Mouse (Mus musculus): ENCODE measurements around the gene Parp9. TPM values are rescaled to one million over a fixed set of nuclear protein-coding genes. Genes with fewer than 3 reads are reported as not detected.
"Not testable (repeated sequence)": the region's sequence is repeated elsewhere in the genome, so short reads cannot be mapped to it uniquely, and the experiment has no call there.

Gene Parp9
- 8.8 and 11.1 TPM in 2 replicates for polyA plus RNA-seq (2015; fragmentation: Nextera tagmentation; extraction: Ambion mirVana)

DNA sequence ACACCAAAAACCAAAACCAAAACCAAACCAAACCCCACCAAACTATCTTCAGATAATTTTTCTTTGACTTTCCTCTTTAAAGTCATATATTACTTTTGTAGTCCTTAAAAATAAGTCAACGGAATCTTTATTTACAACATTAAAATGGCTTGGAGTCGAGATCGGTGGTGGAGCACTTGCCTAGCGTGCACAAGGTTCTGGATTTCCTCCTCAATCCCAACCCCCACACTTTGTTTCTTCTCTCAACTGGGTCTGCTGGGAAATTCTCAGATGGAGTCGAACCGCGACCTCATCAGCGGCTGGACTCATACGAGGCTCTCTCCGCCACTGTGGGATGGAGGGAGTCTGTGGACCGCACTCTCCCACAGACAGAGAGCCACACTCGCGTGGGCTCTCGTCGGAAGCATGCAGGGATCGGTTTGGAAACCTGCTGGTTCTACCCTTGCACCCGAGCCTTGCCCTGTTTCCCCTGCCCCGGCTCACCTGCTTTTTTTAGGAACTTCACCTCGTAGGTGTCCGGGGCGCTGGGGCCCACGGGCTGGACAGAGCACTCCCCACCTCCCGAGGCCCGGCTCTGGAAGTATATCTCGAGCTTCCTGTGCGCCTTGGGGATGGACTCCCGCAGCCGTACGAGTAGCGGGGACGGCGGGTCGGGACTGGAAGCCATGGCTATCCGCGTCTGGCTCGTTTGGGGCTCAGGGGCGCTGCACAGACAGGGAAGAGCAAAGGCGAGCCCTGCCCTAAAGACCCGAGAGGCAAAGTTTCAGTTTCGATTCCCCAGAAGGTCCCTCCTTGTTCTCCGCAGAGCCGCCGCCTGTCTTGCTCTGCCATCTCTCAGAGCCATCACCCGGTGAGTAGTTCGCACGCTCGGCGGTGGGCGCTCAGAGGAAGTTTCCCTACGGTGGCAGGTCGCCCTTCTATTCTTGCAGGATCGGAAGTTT lies at the start of gene Parp9, which contains the start of gene Dtx3l:
Parp9 (plus strand) TSS at position 260 of the 941 bp plus-strand sequence.
Dtx3l (minus strand) TSS at position 941 of the 941 bp plus-strand sequence.
- peak within 1 kb of the TSS; percentile 94 for H3K4me2 ChIP-seq (ENCODE audit: low read depth, low read length)
- H3K27me3 ChIP-seq (ENCODE audit: control insufficient read depth, insufficient read depth, low read depth, low read length), result no peaks in the 10 kb centered on the region
- peak within 1 kb of the TSS; percentile 81 for H3K4me3 ChIP-seq (ENCODE audit: low read length)
- H3K27ac ChIP-seq (ENCODE audit: low read length), result peak within 1 kb of the TSS; percentile 68
- peak within 1 kb of the TSS; percentile 84 for H3K9ac ChIP-seq (ENCODE audit: low read length)
- peak; percentile 61 for ATAC-seq (ENCODE audit: low read depth)
- WGBS, result under 1% methylated on average over 52 of the region's 52 CpGs
- no peaks in the 10 kb centered on the region for H3K9me3 ChIP-seq (ENCODE audit: control insufficient read depth, low read length)
- peaks cover 3% of the 10 kb centered on the region; the same call in 1 of the 2 replicates for H3K36me3 ChIP-seq (ENCODE audit: control insufficient read depth, insufficient read depth, low read length)
- peaks cover 3% of the 10 kb centered on the region for H3K4me1 ChIP-seq (replicated peaks; ENCODE audit: control insufficient read depth, insufficient read depth, low read length)

DNA sequence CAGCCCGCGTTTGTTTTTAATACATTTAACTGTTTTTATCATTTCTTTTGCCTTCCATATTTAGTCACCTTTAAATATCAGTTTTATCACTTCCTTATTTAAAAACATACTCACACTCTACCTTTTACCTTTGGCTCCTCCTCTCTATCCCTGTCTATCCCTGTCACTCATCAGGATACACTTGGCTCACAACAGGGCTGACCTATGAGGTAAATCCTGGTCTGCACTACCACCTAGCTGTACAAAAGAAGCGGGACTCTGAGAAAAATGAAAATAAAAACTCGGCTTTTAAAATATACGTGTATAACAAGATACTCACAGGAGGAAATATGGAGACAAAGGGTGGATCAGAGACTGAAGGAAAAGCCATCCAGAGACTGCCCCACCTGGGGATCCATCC lies 49.4 kb upstream of the Parp9 start:
- Histone ChIP-seq H3K4me3 (ENCODE audit: low read length) (no peak overlapping the region), H3K36me3 (ENCODE audit: control insufficient read depth, insufficient read depth, low read length) (no peaks in the 10 kb centered on the region), H3K9me3 (ENCODE audit: control insufficient read depth, low read length) (no peaks in the 10 kb centered on the region), H3K27me3 (ENCODE audit: control insufficient read depth, insufficient read depth, low read depth, low read length) (no peaks in the 10 kb centered on the region), H3K27ac (ENCODE audit: low read length) (no peak overlapping the region), H3K4me2 (ENCODE audit: low read depth, low read length) (no peak overlapping the region), H3K9ac (ENCODE audit: low read length) (no peak overlapping the region), H3K4me1 (replicated peaks; ENCODE audit: control insufficient read depth, insufficient read depth, low read length) (no peaks in the 10 kb centered on the region)
- 79% methylated on average over 5 of the region's 5 CpGs for WGBS
- ATAC-seq (ENCODE audit: low read depth), result no peak

DNA sequence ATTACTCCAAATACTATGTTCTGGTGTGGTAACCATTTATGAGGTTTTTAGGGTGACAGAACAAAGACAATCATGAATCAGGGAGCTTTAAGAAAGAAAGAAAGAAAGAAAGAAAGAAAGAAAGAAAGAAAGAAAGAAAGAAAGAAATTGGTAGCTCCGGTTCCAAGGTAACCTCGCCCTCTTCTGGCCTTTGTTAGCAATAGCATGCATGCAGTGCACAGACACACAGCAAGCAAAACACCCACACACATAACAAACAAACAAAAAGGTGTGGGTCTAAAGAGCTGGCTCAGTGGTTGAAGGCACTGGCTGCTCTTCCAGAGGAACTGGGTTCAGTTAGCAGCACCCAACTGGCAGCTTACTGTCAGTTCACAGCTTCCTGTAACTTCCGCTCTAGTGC lies 47.6 kb upstream of the Parp9 start:
- Histone ChIP-seq H3K36me3 (ENCODE audit: control insufficient read depth, insufficient read depth, low read length) (no peaks in the 10 kb centered on the region), H3K27me3 (ENCODE audit: control insufficient read depth, insufficient read depth, low read depth, low read length) (no peaks in the 10 kb centered on the region), H3K4me1 (replicated peaks; ENCODE audit: control insufficient read depth, insufficient read depth, low read length) (no peaks in the 10 kb centered on the region), H3K4me3 (ENCODE audit: low read length) (no peak overlapping the region), H3K9me3 (ENCODE audit: control insufficient read depth, low read length) (no peaks in the 10 kb centered on the region), H3K9ac (ENCODE audit: low read length) (no peak overlapping the region), H3K4me2 (ENCODE audit: low read depth, low read length) (no peak overlapping the region), H3K27ac (ENCODE audit: low read length) (no peak overlapping the region)
- no peak for ATAC-seq (ENCODE audit: low read depth)
- 75% methylated on average over 3 of the region's 3 CpGs for WGBS

DNA sequence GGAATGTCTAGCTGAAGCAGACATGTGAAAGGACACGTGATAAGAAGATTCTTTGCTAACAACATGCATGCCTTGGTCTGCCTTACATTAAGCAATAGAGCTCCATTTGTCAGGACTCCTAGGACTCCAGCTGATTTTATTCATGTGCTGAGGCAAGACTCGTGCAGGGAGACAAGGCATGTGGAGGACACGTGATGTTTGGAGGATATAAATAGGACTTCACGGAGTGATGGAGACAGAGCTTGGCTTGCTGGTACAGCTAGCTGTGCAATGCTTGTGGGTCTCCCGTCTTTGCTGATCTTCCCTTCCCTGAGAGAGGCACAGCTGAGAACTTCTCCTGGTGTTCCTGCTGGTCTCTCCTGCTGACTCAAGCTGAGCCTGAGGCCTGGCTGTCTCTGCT lies 46.7 kb upstream of the Parp9 start:
- not testable (repeated sequence) for H3K9me3 ChIP-seq (ENCODE audit: control insufficient read depth, low read length); ATAC-seq (ENCODE audit: low read depth); H3K4me1 ChIP-seq (replicated peaks; ENCODE audit: control insufficient read depth, insufficient read depth, low read length); H3K4me2 ChIP-seq (ENCODE audit: low read depth, low read length); H3K27ac ChIP-seq (ENCODE audit: low read length); H3K36me3 ChIP-seq (ENCODE audit: control insufficient read depth, insufficient read depth, low read length); H3K27me3 ChIP-seq (ENCODE audit: control insufficient read depth, insufficient read depth, low read depth, low read length); H3K4me3 ChIP-seq (ENCODE audit: low read length); H3K9ac ChIP-seq (ENCODE audit: low read length)
- WGBS, result 62% methylated on average over 5 of the region's 5 CpGs

DNA sequence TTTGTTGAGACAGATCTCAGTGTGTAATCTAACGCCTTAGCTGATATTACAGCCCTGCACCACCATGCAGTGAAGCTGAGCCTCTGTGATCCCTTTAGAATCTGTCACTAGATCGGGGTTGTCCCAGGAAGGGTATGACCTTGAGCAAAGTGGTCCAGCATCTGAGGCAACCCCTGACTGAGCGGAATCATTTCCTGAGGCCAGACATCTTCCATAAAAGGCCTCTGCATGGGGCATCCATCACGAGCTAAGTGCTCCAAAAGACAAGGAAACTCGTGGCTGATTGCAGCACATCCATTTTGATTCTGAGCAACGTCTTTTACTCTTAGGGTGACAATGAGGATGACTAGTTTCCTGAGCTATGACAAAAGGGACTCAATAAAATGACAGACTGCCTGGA lies 43.3 kb upstream of the Parp9 start:
- H3K27ac ChIP-seq (ENCODE audit: low read length), result no peak overlapping the region
- ATAC-seq (ENCODE audit: low read depth), result no peak
- no peaks in the 10 kb centered on the region for H3K27me3 ChIP-seq (ENCODE audit: control insufficient read depth, insufficient read depth, low read depth, low read length)
- H3K36me3 ChIP-seq (ENCODE audit: control insufficient read depth, insufficient read depth, low read length), result no peaks in the 10 kb centered on the region
- H3K4me2 ChIP-seq (ENCODE audit: low read depth, low read length), result no peak overlapping the region
- no peak overlapping the region for H3K4me3 ChIP-seq (ENCODE audit: low read length)
- no peak overlapping the region for H3K9ac ChIP-seq (ENCODE audit: low read length)
- 57% methylated on average over 6 of the region's 6 CpGs for WGBS
- no peaks in the 10 kb centered on the region for H3K9me3 ChIP-seq (ENCODE audit: control insufficient read depth, low read length)
- no peaks in the 10 kb centered on the region for H3K4me1 ChIP-seq (replicated peaks; ENCODE audit: control insufficient read depth, insufficient read depth, low read length)

DNA sequence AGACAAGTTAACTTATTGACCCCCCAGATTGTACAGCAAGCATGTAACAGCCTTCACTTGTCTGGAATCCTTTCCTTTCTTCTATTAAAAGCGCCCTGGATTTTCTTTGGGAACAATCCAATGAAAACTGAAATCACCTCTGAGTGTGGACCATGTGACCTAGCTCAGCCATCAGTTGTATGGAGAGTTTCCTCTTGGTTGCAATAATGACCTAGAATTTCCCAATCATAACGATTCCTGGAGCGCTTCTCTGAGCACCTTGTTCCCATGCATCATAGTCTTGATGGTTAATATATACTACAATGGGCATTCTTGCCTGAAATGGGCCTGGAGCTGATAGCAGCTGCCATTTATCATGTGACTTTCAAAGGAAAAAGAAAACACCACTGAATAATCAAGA lies 37.7 kb upstream of the Parp9 start:
- no peak for ATAC-seq (ENCODE audit: low read depth)
- H3K4me2 ChIP-seq (ENCODE audit: low read depth, low read length), result no peak overlapping the region
- H3K36me3 ChIP-seq (ENCODE audit: control insufficient read depth, insufficient read depth, low read length), result no peaks in the 10 kb centered on the region
- H3K9me3 ChIP-seq (ENCODE audit: control insufficient read depth, low read length), result no peaks in the 10 kb centered on the region
- H3K27ac ChIP-seq (ENCODE audit: low read length), result no peak overlapping the region
- 74% methylated on average over 3 of the region's 3 CpGs for WGBS
- no peaks in the 10 kb centered on the region for H3K27me3 ChIP-seq (ENCODE audit: control insufficient read depth, insufficient read depth, low read depth, low read length)
- no peaks in the 10 kb centered on the region for H3K4me1 ChIP-seq (replicated peaks; ENCODE audit: control insufficient read depth, insufficient read depth, low read length)
- H3K4me3 ChIP-seq (ENCODE audit: low read length), result no peak overlapping the region
- H3K9ac ChIP-seq (ENCODE audit: low read length), result no peak overlapping the region

DNA sequence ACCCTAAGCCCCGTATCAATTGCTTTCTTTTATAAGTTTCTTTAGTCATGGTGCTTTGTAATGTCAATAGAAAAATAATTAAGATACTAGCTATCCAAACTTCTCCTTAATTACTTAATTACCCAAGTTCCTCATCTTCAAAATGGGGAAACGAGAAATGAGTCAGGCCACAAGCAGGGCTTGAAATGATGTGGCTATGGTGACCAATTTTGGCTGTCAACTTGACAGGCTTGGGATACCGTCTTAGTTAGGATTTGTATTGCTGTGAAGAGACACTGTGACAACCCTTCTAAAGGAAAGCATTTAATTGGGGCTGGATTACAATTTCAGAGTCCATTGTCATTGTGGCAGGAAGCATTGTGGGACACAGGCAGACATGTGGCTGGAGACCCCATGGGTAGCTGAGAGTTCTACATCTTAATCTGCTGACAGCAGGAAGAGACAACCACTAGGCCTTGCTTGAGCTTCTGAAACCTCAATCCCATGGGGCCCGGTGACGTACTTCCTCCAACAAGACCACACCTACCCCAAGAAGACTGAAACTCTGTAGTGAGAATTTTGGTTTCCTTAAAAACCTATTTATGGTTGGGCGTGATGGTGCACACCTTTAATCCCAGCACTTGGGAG lies 35.1 kb upstream of the Parp9 start:
- no peak overlapping the region for H3K4me2 ChIP-seq (ENCODE audit: low read depth, low read length)
- H3K9ac ChIP-seq (ENCODE audit: low read length), result no peak overlapping the region
- no peaks in the 10 kb centered on the region for H3K9me3 ChIP-seq (ENCODE audit: control insufficient read depth, low read length)
- ATAC-seq (ENCODE audit: low read depth), result no peak
- no peaks in the 10 kb centered on the region for H3K36me3 ChIP-seq (ENCODE audit: control insufficient read depth, insufficient read depth, low read length)
- no peak overlapping the region for H3K27ac ChIP-seq (ENCODE audit: low read length)
- no peaks in the 10 kb centered on the region for H3K27me3 ChIP-seq (ENCODE audit: control insufficient read depth, insufficient read depth, low read depth, low read length)
- no peak overlapping the region for H3K4me3 ChIP-seq (ENCODE audit: low read length)
- WGBS, result 86% methylated on average over 6 of the region's 6 CpGs
- H3K4me1 ChIP-seq (replicated peaks; ENCODE audit: control insufficient read depth, insufficient read depth, low read length), result no peaks in the 10 kb centered on the region

DNA sequence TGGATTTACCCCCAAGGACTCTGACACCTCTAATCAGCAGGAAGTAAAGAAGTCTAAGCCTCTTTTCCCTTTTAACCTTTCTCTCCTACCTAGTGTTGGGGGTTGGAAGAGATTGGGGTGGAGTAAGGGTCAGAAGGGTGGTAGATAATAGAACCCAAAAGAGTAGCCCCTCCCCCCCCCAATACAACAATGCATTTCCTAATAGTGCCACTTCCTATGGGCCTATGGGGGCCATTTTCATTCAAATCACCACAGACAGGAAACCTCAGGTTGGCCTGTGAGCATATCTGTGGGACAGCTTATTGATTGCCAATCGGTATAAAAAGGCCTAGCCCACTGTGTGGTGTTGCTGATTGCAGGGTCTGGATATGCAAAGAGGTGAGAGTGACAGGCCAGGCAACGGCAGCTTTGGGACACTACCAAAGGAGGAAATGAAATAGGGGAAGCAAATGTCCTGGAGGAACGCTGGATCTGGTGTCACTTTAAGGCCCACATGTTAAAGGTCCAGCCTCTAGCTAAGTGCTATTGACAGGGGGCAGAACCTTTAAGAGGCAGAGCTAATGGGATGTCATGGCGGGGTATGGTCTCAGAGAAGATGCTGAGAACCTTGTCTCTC lies 34.0 kb upstream of the Parp9 start:
- Histone ChIP-seq H3K4me1 (replicated peaks; ENCODE audit: control insufficient read depth, insufficient read depth, low read length) (no peaks in the 10 kb centered on the region), H3K4me2 (ENCODE audit: low read depth, low read length) (no peak overlapping the region), H3K9ac (ENCODE audit: low read length) (no peak overlapping the region), H3K4me3 (ENCODE audit: low read length) (no peak overlapping the region), H3K36me3 (ENCODE audit: control insufficient read depth, insufficient read depth, low read length) (no peaks in the 10 kb centered on the region), H3K27ac (ENCODE audit: low read length) (no peak overlapping the region), H3K27me3 (ENCODE audit: control insufficient read depth, insufficient read depth, low read depth, low read length) (no peaks in the 10 kb centered on the region), H3K9me3 (ENCODE audit: control insufficient read depth, low read length) (no peaks in the 10 kb centered on the region)
- 69% methylated on average over 4 of the region's 4 CpGs for WGBS
- ATAC-seq (ENCODE audit: low read depth), result no peak

DNA sequence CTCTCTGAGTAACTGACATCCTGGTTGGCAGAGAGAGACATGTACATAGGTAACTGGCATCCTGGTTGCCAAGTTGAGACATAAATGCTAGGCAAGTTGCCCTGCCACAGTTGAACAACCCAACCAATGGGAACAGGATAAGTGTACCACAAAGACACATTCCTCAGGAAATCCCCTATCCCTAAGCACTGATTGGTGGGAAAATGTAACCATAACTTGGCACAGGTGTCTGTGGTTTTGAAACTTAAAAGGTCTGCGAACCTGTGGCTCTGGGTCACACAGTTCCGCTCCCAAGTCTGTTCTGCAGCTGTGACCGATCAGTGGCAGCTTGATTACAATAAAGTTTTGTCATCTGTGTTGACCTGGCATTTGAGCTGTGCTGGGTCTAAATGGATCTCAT lies 32.9 kb upstream of the Parp9 start:
- no peaks in the 10 kb centered on the region; the same call in 1 of the 2 replicates for H3K9me3 ChIP-seq (ENCODE audit: control insufficient read depth, low read length)
- H3K4me3 ChIP-seq (ENCODE audit: low read length), result no peak overlapping the region
- H3K4me1 ChIP-seq (replicated peaks; ENCODE audit: control insufficient read depth, insufficient read depth, low read length), result no peaks in the 10 kb centered on the region
- no peaks in the 10 kb centered on the region for H3K27me3 ChIP-seq (ENCODE audit: control insufficient read depth, insufficient read depth, low read depth, low read length)
- H3K27ac ChIP-seq (ENCODE audit: low read length), result no peak overlapping the region
- no peak overlapping the region for H3K4me2 ChIP-seq (ENCODE audit: low read depth, low read length)
- WGBS, result 81% methylated on average over 3 of the region's 3 CpGs
- no peak for ATAC-seq (ENCODE audit: low read depth)
- no peak overlapping the region for H3K9ac ChIP-seq (ENCODE audit: low read length)
- no peaks in the 10 kb centered on the region for H3K36me3 ChIP-seq (ENCODE audit: control insufficient read depth, insufficient read depth, low read length)
